Mouse (Mus musculus): ENCODE measurements around the gene 4933407L21Rik. TPM values are rescaled to one million over a fixed set of nuclear protein-coding genes. Genes with fewer than 3 reads are reported as not detected.

The 4933407L21Rik gene
- total and polyA plus RNA-seq, 2 experiments from 2014 or later = 8.6 to 9.8 TPM

DNA sequence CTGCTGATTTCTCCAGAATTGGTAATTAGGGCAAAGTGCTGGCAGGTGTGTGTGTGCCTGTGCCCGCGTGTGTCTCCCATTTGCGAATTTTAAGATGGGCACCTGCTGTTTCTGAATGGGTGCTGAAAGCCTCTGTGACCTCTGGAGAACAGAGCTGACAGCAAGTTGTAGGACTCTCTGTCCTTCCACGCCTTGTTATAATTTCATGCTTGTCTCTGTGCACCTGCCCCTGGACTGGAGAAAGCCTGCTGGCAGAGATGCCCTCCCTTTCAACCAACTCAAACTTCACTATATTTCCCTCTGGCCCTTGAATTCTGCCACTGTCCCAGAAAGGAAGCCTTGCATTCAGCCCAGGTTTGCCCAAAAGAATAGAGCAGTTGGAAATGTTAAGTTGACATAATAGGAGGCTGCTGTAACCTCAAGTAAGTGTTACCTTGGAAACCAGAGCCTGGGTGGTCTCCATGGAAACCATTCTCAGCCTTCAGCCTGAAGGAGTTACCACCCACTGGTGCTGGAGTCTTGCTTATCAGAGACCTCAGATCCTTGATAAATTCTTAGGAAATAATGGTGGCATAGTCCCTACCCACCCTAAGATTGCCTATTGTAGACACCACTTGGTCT is 11.3 kb upstream of the 4933407L21Rik start:
- peak; percentile 90 for DNase-seq
- H3K36me3 ChIP-seq (ENCODE audit: insufficient read depth) = no peaks in the 10 kb centered on the region
- ATAC-seq = peak; percentile 97
- peak overlapping the region; percentile 20 for H3K4me2 ChIP-seq (ENCODE audit: low read depth)
- peaks cover 23% of the 10 kb centered on the region for H3K4me1 ChIP-seq (ENCODE audit: insufficient read depth)
- H3K27me3 ChIP-seq (ENCODE audit: insufficient read depth, low read length) = no peaks in the 10 kb centered on the region
- peak overlapping the region; percentile 92 for H3K27ac ChIP-seq (ENCODE audit: low read depth, low read length)
- peak overlapping the region; percentile 22; the same call in 1 of the 2 replicates for H3K9ac ChIP-seq
- no peak for TF ChIP-seq CTCF (IDR thresholded peaks at IDR 0.05; ENCODE audit: low read depth)
- H3K4me3 ChIP-seq (ENCODE audit: low read depth, low read length) = no peak overlapping the region
- no peaks in the 10 kb centered on the region for H3K9me3 ChIP-seq (ENCODE audit: low read length)
- 8% methylated on average over 4 of the region's 4 CpGs for WGBS

DNA sequence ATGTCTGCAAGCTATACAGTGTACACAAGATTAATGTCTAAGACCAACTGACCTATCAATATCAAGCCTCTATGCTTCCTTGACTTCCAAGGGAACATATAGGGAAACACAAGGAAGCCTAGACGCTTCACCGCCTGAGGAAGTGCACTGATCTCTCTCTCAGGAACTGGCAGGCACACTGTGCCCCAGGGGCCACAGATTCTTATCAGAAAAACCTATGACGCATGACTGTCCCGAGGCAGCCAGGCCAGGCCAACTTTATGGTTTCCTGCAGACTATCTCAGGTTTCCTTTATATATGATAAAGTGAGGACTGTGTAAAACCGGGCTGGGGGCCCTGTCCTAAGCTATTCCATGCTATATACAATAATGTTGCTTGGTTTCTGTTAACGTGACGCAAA is 8.7 kb upstream of the 4933407L21Rik start:
- DNase-seq (no peak), ATAC-seq (no peak)
- Histone ChIP-seq H3K27ac (ENCODE audit: low read depth, low read length) (no peak overlapping the region), H3K4me1 (ENCODE audit: insufficient read depth) (peaks cover 30% of the 10 kb centered on the region), H3K36me3 (ENCODE audit: insufficient read depth) (no peaks in the 10 kb centered on the region), H3K4me3 (ENCODE audit: low read depth, low read length) (no peak overlapping the region), H3K9me3 (ENCODE audit: low read length) (no peaks in the 10 kb centered on the region), H3K27me3 (ENCODE audit: insufficient read depth, low read length) (no peaks in the 10 kb centered on the region), H3K4me2 (ENCODE audit: low read depth) (no peak overlapping the region), H3K9ac (no peak overlapping the region)
- 93% methylated on average over 7 of the region's 7 CpGs for WGBS
- no peak for TF ChIP-seq CTCF (IDR thresholded peaks at IDR 0.05; ENCODE audit: low read depth)

DNA sequence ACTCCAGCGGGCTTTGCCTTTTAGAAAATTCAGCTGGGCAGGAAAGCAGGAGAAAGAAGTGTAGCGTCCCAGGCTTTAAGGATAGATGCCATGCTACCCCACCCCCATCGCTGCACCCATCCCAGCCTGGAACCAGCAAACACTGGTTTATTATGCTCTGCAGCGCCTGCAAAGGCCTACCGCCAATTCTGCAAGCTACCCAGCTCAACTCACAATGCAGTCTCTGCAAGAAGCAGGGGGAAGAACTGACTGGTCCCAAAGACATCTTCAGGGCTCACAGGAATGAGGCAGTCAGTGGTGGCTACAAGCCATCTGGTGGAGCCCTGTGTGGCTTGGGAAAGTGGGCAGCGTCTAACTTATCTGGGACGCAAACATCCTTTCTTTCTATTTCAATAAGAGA is 6.6 kb upstream of the 4933407L21Rik start:
- ATAC-seq (peak; percentile 30), DNase-seq (no peak)
- no peak overlapping the region for H3K4me2 ChIP-seq (ENCODE audit: low read depth)

DNA sequence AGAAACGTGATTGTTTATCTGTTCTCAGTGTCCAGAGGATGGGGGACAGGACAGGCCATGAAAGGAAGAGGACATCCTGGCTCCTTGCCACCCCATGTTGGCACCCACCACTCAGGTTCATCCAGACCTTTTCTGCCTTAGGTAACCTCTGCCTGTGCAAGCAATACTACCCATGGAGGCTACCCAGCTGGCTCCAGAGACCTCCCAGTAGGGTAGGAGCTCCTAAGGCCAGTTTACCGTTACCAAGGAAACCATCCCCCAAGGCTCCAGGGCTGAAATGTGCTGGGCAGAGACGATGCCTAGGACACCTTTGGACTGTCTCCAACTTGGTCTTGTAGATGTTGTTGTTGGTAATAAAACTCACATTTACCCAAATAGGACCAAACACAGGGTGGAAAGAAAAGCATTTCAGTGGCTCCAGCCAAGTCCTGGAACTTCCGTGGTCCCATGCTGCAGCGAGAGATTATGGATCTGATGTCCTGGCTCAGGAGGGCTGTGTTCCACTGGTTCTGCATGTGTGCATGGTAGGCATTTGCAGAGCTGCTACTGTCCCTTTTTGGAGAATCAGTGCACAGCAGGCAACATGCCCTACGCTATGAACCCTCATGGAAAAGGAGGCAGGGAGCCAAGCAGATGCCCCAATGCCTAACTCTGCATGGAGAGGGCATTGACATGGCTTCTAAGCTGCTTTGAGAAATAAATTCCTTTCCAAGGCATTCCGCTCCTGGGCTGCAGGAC is 6.0 kb upstream of the 4933407L21Rik start:
- Histone ChIP-seq H3K27ac (ENCODE audit: low read depth, low read length) (peak overlapping the region; percentile 37), H3K9ac (no peak overlapping the region), H3K36me3 (ENCODE audit: insufficient read depth) (no peaks in the 10 kb centered on the region), H3K9me3 (ENCODE audit: low read length) (no peaks in the 10 kb centered on the region), H3K4me1 (ENCODE audit: insufficient read depth) (peaks cover 18% of the 10 kb centered on the region), H3K27me3 (ENCODE audit: insufficient read depth, low read length) (no peaks in the 10 kb centered on the region), H3K4me2 (ENCODE audit: low read depth) (no peak overlapping the region), H3K4me3 (ENCODE audit: low read depth, low read length) (no peak overlapping the region)
- WGBS = 45% methylated on average over 7 of the region's 7 CpGs
- peak; percentile 67 for ATAC-seq
- no peak for TF ChIP-seq CTCF (IDR thresholded peaks at IDR 0.05; ENCODE audit: low read depth)
- peak; percentile 57 for DNase-seq

More for the DNA sequence above, 6.6 kb upstream of the 4933407L21Rik start:
- Histone ChIP-seq H3K27me3 (ENCODE audit: insufficient read depth, low read length) (no peaks in the 10 kb centered on the region), H3K4me3 (ENCODE audit: low read depth, low read length) (no peak overlapping the region), H3K36me3 (ENCODE audit: insufficient read depth) (no peaks in the 10 kb centered on the region), H3K27ac (ENCODE audit: low read depth, low read length) (peak overlapping the region; percentile 37), H3K4me1 (ENCODE audit: insufficient read depth) (peaks cover 24% of the 10 kb centered on the region), H3K9me3 (ENCODE audit: low read length) (no peaks in the 10 kb centered on the region), H3K9ac (no peak overlapping the region)
- no peak for TF ChIP-seq CTCF (IDR thresholded peaks at IDR 0.05; ENCODE audit: low read depth)
- WGBS = 62% methylated on average over 7 of the region's 7 CpGs

DNA sequence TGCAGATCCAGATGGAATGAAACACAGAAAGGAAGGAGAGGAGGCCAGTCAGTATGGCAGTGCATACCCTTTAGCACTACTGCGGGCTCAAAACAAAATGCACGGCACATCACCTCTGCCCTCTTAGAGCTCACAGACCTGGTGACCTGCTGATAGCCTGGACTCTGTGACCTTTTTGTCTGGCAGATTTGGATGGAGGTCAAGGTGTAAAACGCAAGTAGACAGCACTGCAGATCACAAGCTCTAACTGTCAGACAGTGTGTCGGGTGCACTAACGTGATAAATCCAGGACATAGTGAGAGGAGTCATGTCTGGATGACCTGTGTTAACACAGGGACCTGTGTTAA is 5.4 kb upstream of the 4933407L21Rik start:
- WGBS = 82% methylated on average over 5 of the region's 5 CpGs
- Histone ChIP-seq H3K9ac (no peak overlapping the region), H3K4me2 (ENCODE audit: low read depth) (no peak overlapping the region), H3K27me3 (ENCODE audit: insufficient read depth, low read length) (no peaks in the 10 kb centered on the region), H3K27ac (ENCODE audit: low read depth, low read length) (no peak overlapping the region), H3K36me3 (ENCODE audit: insufficient read depth) (no peaks in the 10 kb centered on the region), H3K4me3 (ENCODE audit: low read depth, low read length) (no peak overlapping the region), H3K4me1 (ENCODE audit: insufficient read depth) (peaks cover 17% of the 10 kb centered on the region), H3K9me3 (ENCODE audit: low read length) (no peaks in the 10 kb centered on the region)
- no peak for TF ChIP-seq CTCF (IDR thresholded peaks at IDR 0.05; ENCODE audit: low read depth)
- ATAC-seq = no peak
- no peak for DNase-seq

DNA sequence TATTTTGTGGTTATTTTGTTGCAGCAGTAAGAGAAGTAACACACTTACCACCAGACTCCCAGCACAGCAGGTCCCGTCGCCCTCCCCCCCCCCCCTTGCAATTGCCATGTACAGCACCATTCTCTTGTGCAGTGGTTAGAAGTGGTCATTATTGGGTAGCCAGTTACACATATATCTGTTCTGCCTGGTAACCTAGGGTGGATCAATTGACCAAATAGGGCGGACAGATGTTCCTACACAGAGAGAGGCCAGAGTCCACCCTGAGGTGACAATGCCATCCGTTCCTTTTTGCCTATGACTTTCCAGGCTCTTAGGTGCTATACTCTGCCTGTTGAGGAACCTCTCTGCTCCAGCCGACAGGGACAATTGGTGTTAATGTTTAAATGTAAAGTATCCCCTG is 3.1 kb upstream of the 4933407L21Rik start:
- no peak for ATAC-seq
- no peak for DNase-seq
- WGBS = 88% methylated on average over 5 of the region's 5 CpGs

GRCm38 (mm10) chr1:85928688-85929065 is 394 bp downstream of the 4933407L21Rik start:
- 58% methylated on average over 4 of the region's 4 CpGs for WGBS
- no peaks in the 10 kb centered on the region for H3K36me3 ChIP-seq (ENCODE audit: insufficient read depth)

More for the DNA sequence above, 3.1 kb upstream of the 4933407L21Rik start:
- H3K4me1 ChIP-seq (ENCODE audit: insufficient read depth) = peaks cover 27% of the 10 kb centered on the region
- H3K27ac ChIP-seq (ENCODE audit: low read depth, low read length) = no peak overlapping the region
- H3K36me3 ChIP-seq (ENCODE audit: insufficient read depth) = no peaks in the 10 kb centered on the region
- TF ChIP-seq CTCF (IDR thresholded peaks at IDR 0.05; ENCODE audit: low read depth) = no peak
- H3K9ac ChIP-seq = no peak overlapping the region
- no peaks in the 10 kb centered on the region for H3K27me3 ChIP-seq (ENCODE audit: insufficient read depth, low read length)
- no peaks in the 10 kb centered on the region for H3K9me3 ChIP-seq (ENCODE audit: low read length)
- no peak overlapping the region for H3K4me3 ChIP-seq (ENCODE audit: low read depth, low read length)
- H3K4me2 ChIP-seq (ENCODE audit: low read depth) = no peak overlapping the region

More at GRCm38 (mm10) chr1:85928688-85929065, 394 bp downstream of the 4933407L21Rik start:
- Histone ChIP-seq H3K9me3 (ENCODE audit: low read length) (no peaks in the 10 kb centered on the region), H3K9ac (no peak overlapping the region), H3K27ac (ENCODE audit: low read depth, low read length) (peak overlapping the region; percentile 84), H3K4me1 (ENCODE audit: insufficient read depth) (peaks cover 29% of the 10 kb centered on the region), H3K27me3 (ENCODE audit: insufficient read depth, low read length) (no peaks in the 10 kb centered on the region), H3K4me3 (ENCODE audit: low read depth, low read length) (no peak overlapping the region), H3K4me2 (ENCODE audit: low read depth) (no peak overlapping the region)
- DNase-seq = no peak
- no peak for TF ChIP-seq CTCF (IDR thresholded peaks at IDR 0.05; ENCODE audit: low read depth)
- peak; percentile 8 for ATAC-seq
